Mouse (Mus musculus) limb, embryonic 10.5 days (tissue): ENCODE measurements at regions not wholly inside any gene's neighbourhood (a gene's known extent, or its start where the extent isn't known, plus 50 kb on each side); places are given as distances from the start of the nearest gene placed in this dataset.
A peak's percentile ranks its signal among the peaks of the same experiment; 100 is the strongest.

Source experiments
- DNase-seq: peaks from one replicate; pipeline ENCODE4 v3.0.0-alpha.2; 2017; ENCODE audit warnings: low spot score
- H3K27ac ChIP-seq: fragments of 300-500 bp; sonication (generic); 2 replicates; pipeline ENCODE4 v1.5.1; 2016; ENCODE audit warnings: mild to moderate bottlenecking
- H3K27me3 ChIP-seq: fragments of 300-500 bp; sonication (generic); 2 replicates; pipeline ENCODE4 v1.6.1; 2016; ENCODE audit warnings: low read depth, mild to moderate bottlenecking; ENCODE audit not compliant: poor library complexity, severe bottlenecking
- H3K36me3 ChIP-seq: fragments of 300-500 bp; sonication (generic); 2 replicates; pipeline ENCODE4 v1.6.1; 2016; ENCODE audit warnings: mild to moderate bottlenecking, moderate library complexity
- H3K4me1 ChIP-seq: fragments of 300-500 bp; sonication (generic); 2 replicates; pipeline ENCODE4 v1.6.1; 2016
- H3K4me3 ChIP-seq: fragments of 300-500 bp; sonication (generic); 2 replicates; pipeline ENCODE4 v1.5.1; 2016; ENCODE audit warnings: mild to moderate bottlenecking, moderate library complexity
- H3K9me3 ChIP-seq: fragments of 300-500 bp; sonication (generic); replicated peaks from 2 replicates; pipeline ENCODE4 v1.6.1; 2016; ENCODE audit warnings: mild to moderate bottlenecking
- WGBS: fragments of 180-500 bp; shearing (Covaris S2); methylation state at CpG from one replicate; pipeline ENCODE4 v1.1.7; 2016; 5-methylcytosine and 5-hydroxymethylcytosine counted together

DNA sequence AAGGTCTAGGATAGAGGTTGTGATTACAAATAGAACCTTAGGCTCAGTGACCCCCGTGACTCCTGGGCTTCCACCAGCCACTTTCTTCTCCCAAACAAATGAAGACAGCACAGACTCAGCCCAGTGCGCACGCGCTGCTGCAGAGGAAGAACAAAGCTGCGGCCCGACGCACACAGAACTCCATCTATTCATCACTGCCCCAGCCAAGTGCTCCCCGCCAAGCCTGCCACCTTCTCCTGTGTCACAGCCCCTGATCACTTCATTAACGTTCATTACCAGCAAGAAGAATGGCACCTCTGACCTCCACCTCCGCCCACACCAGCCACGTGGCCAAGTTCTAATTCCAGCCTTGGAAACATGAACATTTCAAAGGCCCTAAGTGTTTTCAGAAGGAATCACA, 53.7 kb upstream of the Twist2 start:
- 30% methylated on average over 11 of the region's 11 CpGs for WGBS
- peak; percentile 62 for DNase-seq
- H3K27me3 ChIP-seq, result no peaks in the 10 kb centered on the region; the same call in 1 of the 2 replicates
- H3K27ac ChIP-seq, result peak overlapping the region; percentile 59
- H3K36me3 ChIP-seq, result no peaks in the 10 kb centered on the region
- H3K4me3 ChIP-seq, result no peak overlapping the region; the same call in 1 of the 2 replicates
- H3K4me1 ChIP-seq, result peaks cover 26% of the 10 kb centered on the region
- H3K9me3 ChIP-seq, result no peaks in the 10 kb centered on the region
